Mouse (Mus musculus): Measurements from ENCODE around the gene Vil1. TPM values are rescaled to one million over a fixed set of nuclear protein-coding genes. Genes with fewer than 3 reads are reported as not detected.
"Not testable (repeated sequence)": the region's sequence is repeated elsewhere in the genome, so short reads cannot be mapped to it uniquely, and the experiment has no call there.

The Vil1 gene
- polyA plus RNA-seq, 1 experiment from 2014 or later = 0.14 TPM

DNA sequence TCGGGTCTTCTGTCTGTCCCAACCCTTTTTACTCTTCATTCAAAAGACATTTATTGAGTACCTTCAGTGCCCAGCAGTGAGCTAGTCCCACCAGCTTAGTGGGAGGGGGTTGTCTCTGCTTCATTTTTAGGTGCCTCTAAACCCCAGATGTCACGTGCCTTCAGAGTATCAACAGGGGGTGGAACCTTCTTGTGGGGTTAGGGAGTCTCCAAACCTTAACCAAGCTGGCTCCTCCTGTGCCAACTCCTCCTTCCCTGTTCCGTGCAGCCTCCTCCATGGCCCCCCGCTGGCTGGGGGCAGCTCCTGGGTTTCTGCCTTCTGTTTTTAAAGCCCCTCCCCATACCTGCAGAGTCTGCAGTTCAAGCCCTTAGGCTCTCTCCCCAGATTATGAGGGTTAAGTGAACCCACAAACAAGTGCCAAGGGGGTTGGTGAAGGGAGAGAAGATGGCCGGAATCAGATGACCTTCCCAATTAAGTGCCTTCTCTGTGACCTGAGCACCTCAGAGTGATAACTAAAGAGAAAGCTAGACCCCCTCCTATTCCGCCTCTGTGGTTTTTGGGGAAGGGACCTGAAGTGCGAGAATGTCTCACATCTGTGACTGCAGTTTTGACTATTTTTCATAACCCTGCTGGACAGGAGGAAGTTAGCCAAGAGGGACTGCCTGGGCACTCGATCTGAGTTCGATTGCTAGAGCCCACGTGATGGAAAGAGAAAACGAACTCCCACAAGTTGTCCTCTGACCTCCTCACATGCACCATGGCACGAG is 12.5 kb upstream of the Vil1 start:
- Histone ChIP-seq H3K4me2 (ENCODE audit: low read length) (peak overlapping the region; percentile 71), H3K9ac (ENCODE audit: low read length) (peak overlapping the region; percentile 63; the same call in 1 of the 2 replicates), H3K4me3 (ENCODE audit: low read depth, low read length) (peak overlapping the region; percentile 40), H3K36me3 (ENCODE audit: control insufficient read depth, insufficient read depth, low read length) (peaks cover 15% of the 10 kb centered on the region)
- DNase-seq (ENCODE audit: low spot score); H3K9me3 ChIP-seq (replicated peaks; ENCODE audit: control insufficient read depth, low read length); H3K4me1 ChIP-seq (ENCODE audit: control insufficient read depth, insufficient read depth, low read length); H3K27me3 ChIP-seq (replicated peaks; ENCODE audit: control insufficient read depth, insufficient read depth, low read length); H3K27ac ChIP-seq (ENCODE audit: low read depth, low read length); ATAC-seq: not testable (repeated sequence)
- 10% methylated on average over 11 of the region's 12 CpGs for WGBS

DNA sequence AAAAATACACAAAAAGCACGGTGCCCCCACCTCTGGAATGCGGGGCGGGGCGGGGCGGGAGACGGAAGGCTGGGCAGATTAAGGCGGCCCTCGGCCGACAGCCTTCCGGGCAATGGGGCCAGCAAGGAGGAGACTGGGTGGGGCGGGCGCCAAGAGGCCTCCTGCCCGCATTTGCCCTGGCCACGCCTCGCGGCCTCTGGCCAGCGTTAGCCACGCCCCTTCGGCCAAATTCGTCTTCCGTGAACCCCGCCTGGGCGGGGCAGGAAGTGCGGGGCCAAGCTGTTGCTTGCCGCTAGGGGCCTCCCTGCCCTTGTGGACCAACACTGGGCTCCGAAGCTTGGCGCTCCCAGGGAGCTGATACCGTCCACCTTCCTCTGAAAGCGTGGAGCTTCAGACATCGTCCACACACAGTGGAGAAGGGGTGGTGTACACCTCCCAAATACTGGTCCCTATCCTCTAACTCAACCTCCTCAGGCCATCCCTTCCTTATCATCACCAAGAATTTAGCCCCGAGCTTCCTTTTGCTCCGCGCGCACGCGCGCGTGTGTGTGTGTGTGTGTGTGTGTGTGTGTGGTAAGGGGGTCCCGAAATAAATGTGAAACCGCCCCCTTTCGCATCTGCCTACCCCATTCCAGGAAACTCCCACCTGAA is 11.8 kb upstream of the Vil1 start:
- Histone ChIP-seq H3K27ac (ENCODE audit: low read depth, low read length) (no peak overlapping the region; the same call in 1 of the 2 replicates), H3K9me3 (replicated peaks; ENCODE audit: control insufficient read depth, low read length) (no peaks in the 10 kb centered on the region), H3K4me2 (ENCODE audit: low read length) (peak overlapping the region; percentile 71), H3K27me3 (replicated peaks; ENCODE audit: control insufficient read depth, insufficient read depth, low read length) (no peaks in the 10 kb centered on the region), H3K4me1 (ENCODE audit: control insufficient read depth, insufficient read depth, low read length) (no peaks in the 10 kb centered on the region; the same call in 1 of the 2 replicates), H3K36me3 (ENCODE audit: control insufficient read depth, insufficient read depth, low read length) (peaks cover 15% of the 10 kb centered on the region), H3K9ac (ENCODE audit: low read length) (peak overlapping the region; percentile 63), H3K4me3 (ENCODE audit: low read depth, low read length) (peak overlapping the region; percentile 40)
- ATAC-seq = peak; percentile 91
- DNase-seq (ENCODE audit: low spot score) = peak; percentile 92
- under 1% methylated on average over 41 of the region's 41 CpGs for WGBS

DNA sequence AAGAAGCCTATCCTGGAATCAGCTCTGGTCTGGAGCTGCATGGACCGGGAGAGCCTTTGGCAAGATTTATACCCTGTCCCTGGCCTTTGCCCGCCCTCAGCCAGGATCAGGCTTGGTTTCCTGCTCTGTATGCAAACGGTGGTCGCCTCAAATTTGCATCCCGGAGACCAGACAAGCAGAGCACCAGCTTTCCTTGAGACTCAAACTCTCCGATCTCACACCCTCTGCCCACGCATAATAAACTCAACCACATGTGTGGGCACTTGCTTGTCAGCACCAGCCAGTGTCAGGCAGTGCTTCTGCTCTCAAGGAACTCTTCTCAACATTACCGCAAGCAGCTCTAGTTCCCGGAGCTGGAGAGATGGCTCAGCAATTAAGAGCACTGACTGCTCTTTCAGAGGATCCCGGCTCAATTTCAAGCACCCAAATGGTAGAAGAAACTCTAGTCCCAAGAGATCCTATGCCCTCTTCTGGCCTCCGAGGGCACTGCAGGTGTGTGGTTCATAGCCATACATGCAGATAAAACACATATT is 11.2 kb upstream of the Vil1 start:
- Histone ChIP-seq H3K4me1 (ENCODE audit: control insufficient read depth, insufficient read depth, low read length) (no peaks in the 10 kb centered on the region; the same call in 1 of the 2 replicates), H3K4me3 (ENCODE audit: low read depth, low read length) (peak overlapping the region; percentile 40), H3K9ac (ENCODE audit: low read length) (peak overlapping the region; percentile 63), H3K4me2 (ENCODE audit: low read length) (peak overlapping the region; percentile 71), H3K36me3 (ENCODE audit: control insufficient read depth, insufficient read depth, low read length) (peaks cover 15% of the 10 kb centered on the region), H3K27me3 (replicated peaks; ENCODE audit: control insufficient read depth, insufficient read depth, low read length) (no peaks in the 10 kb centered on the region), H3K9me3 (replicated peaks; ENCODE audit: control insufficient read depth, low read length) (no peaks in the 10 kb centered on the region), H3K27ac (ENCODE audit: low read depth, low read length) (no peak overlapping the region; the same call in 1 of the 2 replicates)
- peak; percentile 36; the same call in 1 of the 2 replicates for ATAC-seq
- 2% methylated on average over 11 of the region's 11 CpGs for WGBS
- peak; percentile 73 for DNase-seq (ENCODE audit: low spot score)

DNA sequence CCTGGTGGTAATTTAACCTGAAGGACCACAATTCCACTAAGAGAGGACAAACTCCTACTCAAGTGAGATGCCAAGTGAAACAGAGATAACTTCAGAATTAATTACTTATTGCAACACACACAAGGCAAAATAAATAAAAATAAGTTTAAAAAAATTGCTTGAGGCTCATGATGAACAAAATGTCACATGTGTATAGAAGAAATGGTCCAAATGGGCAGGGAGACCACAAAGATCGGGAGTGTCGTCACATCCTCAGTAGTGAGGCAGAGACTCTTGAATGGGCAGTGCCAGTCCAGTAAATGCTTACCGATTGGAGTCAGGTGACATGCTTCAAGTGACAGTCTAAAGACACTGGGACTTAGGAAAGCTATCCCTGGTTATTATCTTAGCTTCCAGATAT is 8.6 kb upstream of the Vil1 start:
- Histone ChIP-seq H3K27me3 (replicated peaks; ENCODE audit: control insufficient read depth, insufficient read depth, low read length) (no peaks in the 10 kb centered on the region), H3K9ac (ENCODE audit: low read length) (no peak overlapping the region), H3K4me1 (ENCODE audit: control insufficient read depth, insufficient read depth, low read length) (no peaks in the 10 kb centered on the region), H3K9me3 (replicated peaks; ENCODE audit: control insufficient read depth, low read length) (no peaks in the 10 kb centered on the region), H3K4me3 (ENCODE audit: low read depth, low read length) (no peak overlapping the region), H3K4me2 (ENCODE audit: low read length) (no peak overlapping the region), H3K36me3 (ENCODE audit: control insufficient read depth, insufficient read depth, low read length) (no peaks in the 10 kb centered on the region), H3K27ac (ENCODE audit: low read depth, low read length) (no peak overlapping the region)
- DNase-seq (ENCODE audit: low spot score) (no peak), ATAC-seq (no peak)
- 81% methylated on average over 3 of the region's 3 CpGs for WGBS

DNA sequence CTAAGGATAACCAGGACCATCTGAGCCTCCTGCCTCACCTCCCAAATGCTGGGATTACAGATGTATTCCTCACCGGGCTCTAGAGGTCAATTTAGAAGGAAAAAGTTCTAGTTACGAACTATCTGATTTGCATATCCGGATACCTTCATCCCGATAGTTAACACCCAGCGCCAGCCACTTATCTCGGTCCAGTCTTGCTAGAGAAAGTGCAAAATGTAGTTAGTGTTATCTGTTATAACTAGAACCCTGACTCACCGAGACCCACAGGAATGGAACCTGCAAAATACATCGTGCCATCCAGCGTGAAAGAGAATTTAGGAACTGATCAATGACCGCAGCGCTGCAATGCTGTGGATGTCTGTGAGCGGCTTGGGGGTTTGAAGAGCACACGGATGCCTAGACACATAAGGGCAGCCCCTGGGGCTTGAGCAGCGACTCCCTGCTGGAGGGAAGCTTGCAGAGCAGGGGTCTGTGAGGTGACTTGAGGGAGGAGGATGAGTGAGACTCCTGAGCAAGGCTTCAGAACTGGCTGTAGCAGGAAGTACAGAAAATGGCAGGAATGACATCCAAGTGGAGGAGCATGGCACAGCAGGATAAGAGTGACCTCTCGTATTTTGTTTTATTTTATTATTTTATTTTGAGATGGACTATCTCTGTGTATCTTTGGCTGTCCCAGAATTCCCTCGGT is 8.0 kb upstream of the Vil1 start:
- no peak for DNase-seq (ENCODE audit: low spot score)
- no peak overlapping the region for H3K27ac ChIP-seq (ENCODE audit: low read depth, low read length)
- 58% methylated on average over 16 of the region's 16 CpGs for WGBS
- no peak overlapping the region for H3K9ac ChIP-seq (ENCODE audit: low read length)
- H3K4me1 ChIP-seq (ENCODE audit: control insufficient read depth, insufficient read depth, low read length) = no peaks in the 10 kb centered on the region
- no peaks in the 10 kb centered on the region for H3K27me3 ChIP-seq (replicated peaks; ENCODE audit: control insufficient read depth, insufficient read depth, low read length)
- no peaks in the 10 kb centered on the region for H3K36me3 ChIP-seq (ENCODE audit: control insufficient read depth, insufficient read depth, low read length)
- ATAC-seq = no peak
- no peak overlapping the region for H3K4me3 ChIP-seq (ENCODE audit: low read depth, low read length)
- H3K9me3 ChIP-seq (replicated peaks; ENCODE audit: control insufficient read depth, low read length) = no peaks in the 10 kb centered on the region
- H3K4me2 ChIP-seq (ENCODE audit: low read length) = no peak overlapping the region

DNA sequence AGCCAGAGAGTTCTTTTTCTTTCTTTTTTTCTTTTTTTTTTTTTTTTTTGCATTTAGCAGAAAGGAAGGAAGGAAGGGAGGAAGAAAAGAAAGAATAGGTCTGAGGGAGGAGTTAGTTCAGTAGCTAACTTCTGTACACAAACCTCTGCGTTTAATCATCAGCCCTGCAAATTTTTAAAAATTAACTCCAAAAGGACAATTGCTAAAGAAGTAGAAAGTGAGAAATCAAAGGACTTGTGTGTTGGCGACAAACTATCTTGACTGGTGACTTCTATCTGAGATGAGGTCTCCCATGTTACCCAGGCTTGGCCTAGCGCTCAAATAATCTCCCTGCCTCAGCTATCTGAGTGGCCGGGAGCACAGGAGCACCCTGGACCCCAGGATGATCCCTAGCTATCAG is 5.0 kb upstream of the Vil1 start:
- Histone ChIP-seq H3K9ac (ENCODE audit: low read length) (no peak overlapping the region), H3K4me1 (ENCODE audit: control insufficient read depth, insufficient read depth, low read length) (no peaks in the 10 kb centered on the region), H3K4me3 (ENCODE audit: low read depth, low read length) (no peak overlapping the region), H3K9me3 (replicated peaks; ENCODE audit: control insufficient read depth, low read length) (no peaks in the 10 kb centered on the region), H3K4me2 (ENCODE audit: low read length) (no peak overlapping the region), H3K27me3 (replicated peaks; ENCODE audit: control insufficient read depth, insufficient read depth, low read length) (no peaks in the 10 kb centered on the region), H3K27ac (ENCODE audit: low read depth, low read length) (no peak overlapping the region), H3K36me3 (ENCODE audit: control insufficient read depth, insufficient read depth, low read length) (no peaks in the 10 kb centered on the region)
- ATAC-seq (no peak), DNase-seq (ENCODE audit: low spot score) (no peak)
- WGBS = 90% methylated on average over 4 of the region's 4 CpGs

DNA sequence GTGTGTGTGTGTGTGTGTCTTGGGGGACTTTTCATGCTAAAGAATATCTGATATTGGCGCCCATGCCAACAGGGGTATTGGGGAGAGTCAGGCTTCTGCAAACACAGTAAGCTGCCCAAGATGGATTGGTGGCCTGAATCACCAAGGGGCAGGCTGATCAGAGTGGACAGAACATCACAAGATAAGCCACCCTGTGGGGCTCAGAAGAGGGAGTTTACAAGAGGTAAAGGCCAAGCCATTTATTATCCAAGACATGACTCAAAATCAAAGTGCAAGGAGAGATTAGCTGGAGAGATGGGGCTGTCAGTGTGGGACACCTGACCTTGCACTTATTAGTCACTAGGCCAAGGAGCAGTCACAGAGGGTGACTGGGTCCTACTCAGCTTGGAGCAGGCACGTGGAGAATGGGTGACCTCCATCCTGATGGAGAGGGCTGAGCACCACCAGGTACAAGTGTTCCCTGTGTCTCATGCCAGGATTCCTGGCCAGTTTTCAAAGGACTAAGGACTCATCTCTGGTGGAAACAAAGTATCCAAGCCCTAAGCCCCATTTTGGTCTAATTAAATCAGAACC is 2.7 kb downstream of the Vil1 start:
- H3K27me3 ChIP-seq (replicated peaks; ENCODE audit: control insufficient read depth, insufficient read depth, low read length) = no peaks in the 10 kb centered on the region
- no peak overlapping the region for H3K9ac ChIP-seq (ENCODE audit: low read length)
- H3K36me3 ChIP-seq (ENCODE audit: control insufficient read depth, insufficient read depth, low read length) = no peaks in the 10 kb centered on the region
- no peak for DNase-seq (ENCODE audit: low spot score)
- H3K4me3 ChIP-seq (ENCODE audit: low read depth, low read length) = no peak overlapping the region
- no peaks in the 10 kb centered on the region for H3K9me3 ChIP-seq (replicated peaks; ENCODE audit: control insufficient read depth, low read length)
- no peaks in the 10 kb centered on the region for H3K4me1 ChIP-seq (ENCODE audit: control insufficient read depth, insufficient read depth, low read length)
- no peak overlapping the region for H3K27ac ChIP-seq (ENCODE audit: low read depth, low read length)
- 45% methylated on average over 2 of the region's 2 CpGs for WGBS
- ATAC-seq = no peak
- no peak overlapping the region for H3K4me2 ChIP-seq (ENCODE audit: low read length)

DNA sequence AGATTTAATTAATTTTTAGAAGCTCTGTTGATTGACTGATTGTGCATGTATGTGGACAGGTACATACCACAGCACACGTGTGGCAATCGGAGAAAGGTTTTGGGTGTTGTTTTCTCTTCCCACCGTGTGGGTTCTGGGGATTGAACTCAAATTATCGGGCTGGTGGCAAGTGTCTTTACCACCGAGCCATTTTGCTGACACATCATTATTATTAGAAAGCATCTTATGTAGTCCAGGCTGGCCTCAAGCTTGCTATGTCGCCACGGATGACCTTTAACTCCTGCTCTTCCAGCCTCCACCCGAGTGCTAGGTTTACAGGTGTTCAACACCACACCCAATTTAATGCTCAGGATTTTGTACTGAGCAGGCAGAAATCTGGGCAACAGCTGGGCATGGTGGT is 3.5 kb downstream of the Vil1 start:
- no peaks in the 10 kb centered on the region for H3K9me3 ChIP-seq (replicated peaks; ENCODE audit: control insufficient read depth, low read length)
- H3K27ac ChIP-seq (ENCODE audit: low read depth, low read length) = no peak overlapping the region
- ATAC-seq (no peak), DNase-seq (ENCODE audit: low spot score) (no peak)
- H3K36me3 ChIP-seq (ENCODE audit: control insufficient read depth, insufficient read depth, low read length) = no peaks in the 10 kb centered on the region
- H3K27me3 ChIP-seq (replicated peaks; ENCODE audit: control insufficient read depth, insufficient read depth, low read length) = no peaks in the 10 kb centered on the region
- no peak overlapping the region for H3K9ac ChIP-seq (ENCODE audit: low read length)
- WGBS = 82% methylated on average over 8 of the region's 8 CpGs
- no peak overlapping the region for H3K4me2 ChIP-seq (ENCODE audit: low read length)
- no peak overlapping the region for H3K4me3 ChIP-seq (ENCODE audit: low read depth, low read length)
- no peaks in the 10 kb centered on the region for H3K4me1 ChIP-seq (ENCODE audit: control insufficient read depth, insufficient read depth, low read length)
